Mouse (Mus musculus) midbrain, embryonic 12.5 days (tissue): Measurements from ENCODE around the gene Col2a1. TPM values are rescaled to one million over a fixed set of nuclear protein-coding genes. Genes with fewer than 3 reads are reported as not detected.

Source experiments
- ATAC-seq: fragments of 200-750 bp; cut with Nextera tagmentation; 2 replicates; pipeline ENCODE4 v1.8.0; 2017; ENCODE audit warnings: low read depth, moderate TSS enrichment, moderate library complexity; ENCODE audit not compliant: low FRiP score
- H3K27ac ChIP-seq: fragments of 300-500 bp; sonication (generic); replicated peaks from 2 replicates; pipeline ENCODE4 v1.5.1; 2016; ENCODE audit warnings: mild to moderate bottlenecking
- H3K27me3 ChIP-seq: fragments of 300-500 bp; sonication (generic); 2 replicates; pipeline ENCODE4 v1.6.1; 2016; ENCODE audit warnings: mild to moderate bottlenecking
- H3K36me3 ChIP-seq: fragments of 300-500 bp; sonication (generic); 2 replicates; pipeline ENCODE4 v1.6.1; 2016
- H3K4me1 ChIP-seq: fragments of 300-500 bp; sonication (generic); 2 replicates; pipeline ENCODE4 v1.6.1; 2016
- H3K4me2 ChIP-seq: fragments of 300-500 bp; sonication (generic); replicated peaks from 2 replicates; pipeline ENCODE4 v1.6.1; 2016; ENCODE audit warnings: mild to moderate bottlenecking, moderate library complexity
- H3K4me3 ChIP-seq: fragments of 300-500 bp; sonication (generic); 2 replicates; pipeline ENCODE4 v1.5.1; 2016; ENCODE audit warnings: mild to moderate bottlenecking
- H3K9ac ChIP-seq: fragments of 300-500 bp; sonication (generic); replicated peaks from 2 replicates; pipeline ENCODE4 v1.6.1; 2016; ENCODE audit warnings: mild to moderate bottlenecking, moderate library complexity
- H3K9me3 ChIP-seq: fragments of 300-500 bp; sonication (generic); 2 replicates; pipeline ENCODE4 v1.6.1; 2016; ENCODE audit warnings: mild to moderate bottlenecking
- WGBS: fragments of 180-500 bp; shearing (Covaris S2); methylation state at CpG from one replicate; pipeline ENCODE4 v1.1.7; 2016; 5-methylcytosine and 5-hydroxymethylcytosine counted together
- polyA plus RNA-seq: library from polyadenylated mRNA; unstranded; fragments of >200 nt; fragmentation: Nextera tagmentation; extraction: Ambion mirVana; gene quantifications from 2 replicates; pipeline ENCODE4 v1.2.1, GENCODE M21; 2016

The Col2a1 gene
- polyA plus RNA-seq, 1 experiment from 2014 or later = 194 TPM

DNA sequence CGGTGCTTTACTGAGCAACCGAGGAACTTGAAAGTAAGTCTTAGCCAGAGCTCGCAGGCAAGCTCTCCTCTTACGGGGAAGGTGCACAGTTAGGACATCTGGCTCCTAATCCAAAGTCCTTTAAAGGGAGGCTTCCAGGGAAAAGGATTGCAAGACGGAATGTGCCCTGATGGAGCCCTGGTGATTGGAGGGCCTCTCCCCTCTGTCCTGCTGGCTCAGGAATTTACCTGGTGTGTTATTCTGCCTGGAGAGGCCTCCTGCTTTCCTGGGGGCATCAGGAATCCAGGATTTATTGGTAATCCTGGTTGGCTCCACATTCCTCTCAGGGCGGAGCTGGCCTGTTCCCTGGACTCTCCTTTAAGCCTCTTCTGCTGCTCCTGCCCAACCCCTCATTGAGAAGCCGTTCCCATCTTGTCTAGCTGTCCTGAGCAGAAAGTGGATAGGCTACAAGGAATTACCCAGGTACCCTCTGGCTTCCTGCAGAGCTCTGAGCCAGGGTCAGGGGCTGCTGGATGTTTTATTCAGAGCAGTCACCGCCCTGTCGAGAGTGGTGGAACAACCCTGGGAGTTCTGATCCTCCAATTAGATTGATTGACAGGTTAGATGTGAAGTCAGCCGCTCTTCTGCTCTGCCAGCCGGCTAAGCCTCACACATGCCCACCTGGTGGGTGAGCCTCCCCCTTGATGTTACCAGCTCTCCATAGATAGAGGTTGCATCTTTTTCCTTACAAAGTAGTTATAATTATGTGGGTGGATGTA, 31.1 kb downstream of the Col2a1 start:
- H3K4me2 ChIP-seq = no peak overlapping the region
- no peak overlapping the region for H3K9ac ChIP-seq
- H3K36me3 ChIP-seq = peaks cover 32% of the 10 kb centered on the region
- no peak for ATAC-seq
- WGBS = 21% methylated on average over 11 of the region's 11 CpGs
- 0 out of 2 replicates have a peak overlapping the region, but pooled peaks have one; percentile 15 for H3K27ac ChIP-seq
- H3K4me3 ChIP-seq = no peak overlapping the region
- H3K4me1 ChIP-seq = peaks cover 13% of the 10 kb centered on the region
- H3K27me3 ChIP-seq = no peaks in the 10 kb centered on the region
- H3K9me3 ChIP-seq = no peaks in the 10 kb centered on the region

DNA sequence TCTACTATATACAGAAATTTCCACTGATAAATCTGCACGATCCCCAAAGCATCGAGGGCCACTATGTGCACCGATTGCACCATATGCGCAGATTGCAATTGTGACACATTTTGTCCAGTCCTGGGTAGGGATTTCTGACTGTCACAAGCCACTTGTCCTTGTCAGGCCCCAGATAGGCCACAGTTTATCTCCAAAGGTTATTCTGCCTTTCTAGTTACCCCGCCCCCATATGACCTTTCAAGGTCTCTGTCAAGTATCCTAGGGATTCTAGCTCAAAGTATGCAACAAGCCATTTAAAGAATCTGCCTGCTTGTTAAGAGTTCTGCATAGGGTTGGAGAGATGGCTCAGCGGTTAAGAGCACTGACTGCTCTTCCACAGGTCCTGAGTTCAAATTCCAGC, 31.9 kb downstream of the Col2a1 start:
- H3K4me1 ChIP-seq = peaks cover 13% of the 10 kb centered on the region
- no peak overlapping the region for H3K4me3 ChIP-seq
- H3K27ac ChIP-seq = no peak overlapping the region
- WGBS = 90% methylated on average over 6 of the region's 6 CpGs
- no peak overlapping the region for H3K9ac ChIP-seq
- ATAC-seq = no peak
- peaks cover 24% of the 10 kb centered on the region for H3K36me3 ChIP-seq
- no peaks in the 10 kb centered on the region for H3K27me3 ChIP-seq
- H3K9me3 ChIP-seq = no peaks in the 10 kb centered on the region
- H3K4me2 ChIP-seq = no peak overlapping the region

DNA sequence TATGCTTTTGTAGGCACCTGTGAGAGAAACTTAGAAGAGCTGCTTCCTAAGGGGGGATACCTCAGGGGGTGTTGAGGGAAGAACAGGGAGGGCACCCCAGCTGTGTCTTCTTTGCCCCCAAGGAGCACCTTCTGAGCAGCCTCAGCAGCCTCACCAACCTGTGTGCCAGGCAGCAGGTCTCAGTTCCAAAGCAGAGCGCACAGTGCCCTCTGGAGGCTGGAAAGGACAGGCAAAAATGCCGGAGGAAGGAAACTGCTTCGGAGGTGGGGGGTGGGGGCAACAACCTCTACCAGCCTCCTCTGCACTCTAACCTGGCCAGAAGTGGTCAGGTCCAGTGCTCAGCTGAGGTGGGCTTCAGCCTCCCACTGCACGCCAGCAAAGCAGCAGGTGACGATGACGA, 34.2 kb downstream of the Col2a1 start:
- 34% methylated on average over 6 of the region's 6 CpGs for WGBS
- no peak overlapping the region for H3K27ac ChIP-seq

DNA sequence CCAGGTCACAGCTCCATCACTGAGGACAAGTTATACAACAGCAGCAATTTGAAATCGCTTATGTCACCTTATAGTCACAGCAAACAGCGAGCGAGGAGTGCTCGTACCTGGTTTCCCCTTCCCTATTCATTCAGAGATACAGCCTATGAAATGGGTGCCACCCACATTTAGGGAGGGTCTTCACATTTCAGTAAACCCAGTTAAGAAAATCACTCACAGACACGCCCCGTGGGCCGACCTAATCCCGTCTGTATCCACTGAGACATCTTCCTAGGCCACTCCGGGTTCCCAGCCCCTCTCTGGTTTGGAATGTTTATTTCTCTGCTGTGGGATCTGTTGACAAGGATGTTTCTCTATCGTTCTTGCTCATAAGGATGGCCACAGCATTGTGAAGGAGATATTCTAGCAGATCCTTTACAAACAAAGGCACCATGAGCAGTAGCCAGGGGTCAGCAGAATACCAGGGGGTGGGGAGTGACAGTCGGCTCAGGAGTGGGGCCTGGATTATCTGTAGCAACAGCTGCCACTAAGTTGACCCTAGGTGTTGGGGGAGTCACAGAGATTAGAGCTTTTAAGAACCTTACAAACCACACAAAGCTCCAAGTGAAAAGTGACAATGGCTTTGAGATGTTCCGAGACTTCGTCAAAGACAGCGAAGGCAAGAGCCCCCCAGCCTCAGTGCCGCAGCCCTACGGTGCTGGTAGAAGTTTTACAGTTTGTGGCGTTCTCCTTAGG, 39.0 kb downstream of the Col2a1 start:
- 30% methylated on average over 17 of the region's 17 CpGs for WGBS
- peak overlapping the region; percentile 60; the same call in 1 of the 2 replicates for H3K4me3 ChIP-seq
- peak overlapping the region; percentile 71 for H3K9ac ChIP-seq

More for the DNA sequence above, 34.2 kb downstream of the Col2a1 start:
- Histone ChIP-seq H3K27me3 (no peaks in the 10 kb centered on the region), H3K9ac (0 out of 2 replicates have a peak overlapping the region, but pooled peaks have one; percentile 11), H3K4me3 (no peak overlapping the region), H3K4me2 (no peak overlapping the region), H3K36me3 (peaks cover 3% of the 10 kb centered on the region; the same call in 1 of the 2 replicates), H3K9me3 (no peaks in the 10 kb centered on the region), H3K4me1 (peaks cover 22% of the 10 kb centered on the region)
- no peak for ATAC-seq

DNA sequence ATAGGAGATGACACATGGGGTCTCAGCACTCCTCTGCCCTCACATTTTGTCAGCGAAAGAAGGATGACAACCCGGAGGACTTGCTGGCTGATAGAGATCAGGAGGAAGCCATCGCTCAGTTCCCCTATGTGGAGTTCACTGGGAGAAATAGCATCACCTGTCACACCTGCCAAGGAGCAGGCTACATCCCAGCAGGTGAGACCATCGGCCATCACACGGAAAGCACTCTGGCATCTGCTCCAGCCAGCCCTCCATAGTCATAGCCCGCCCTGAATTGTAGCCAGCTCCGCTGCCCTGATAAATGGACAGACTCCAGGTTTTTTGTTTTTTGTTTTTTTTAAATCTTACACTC, 39.7 kb downstream of the Col2a1 start:
- Histone ChIP-seq H3K4me3 (peak overlapping the region; percentile 60), H3K4me1 (peaks cover 18% of the 10 kb centered on the region), H3K9me3 (no peaks in the 10 kb centered on the region), H3K27ac (peak overlapping the region; percentile 87), H3K9ac (peak overlapping the region; percentile 71), H3K27me3 (no peaks in the 10 kb centered on the region), H3K4me2 (peak overlapping the region; percentile 78), H3K36me3 (no peaks in the 10 kb centered on the region)
- no peak for ATAC-seq
- 14% methylated on average over 7 of the region's 7 CpGs for WGBS

More for the DNA sequence above, 39.0 kb downstream of the Col2a1 start:
- ATAC-seq = no peak
- peaks cover 22% of the 10 kb centered on the region for H3K4me1 ChIP-seq
- no peak overlapping the region for H3K27ac ChIP-seq
- H3K4me2 ChIP-seq = peak overlapping the region; percentile 78
- H3K9me3 ChIP-seq = no peaks in the 10 kb centered on the region
- H3K27me3 ChIP-seq = no peaks in the 10 kb centered on the region
- no peaks in the 10 kb centered on the region for H3K36me3 ChIP-seq

DNA sequence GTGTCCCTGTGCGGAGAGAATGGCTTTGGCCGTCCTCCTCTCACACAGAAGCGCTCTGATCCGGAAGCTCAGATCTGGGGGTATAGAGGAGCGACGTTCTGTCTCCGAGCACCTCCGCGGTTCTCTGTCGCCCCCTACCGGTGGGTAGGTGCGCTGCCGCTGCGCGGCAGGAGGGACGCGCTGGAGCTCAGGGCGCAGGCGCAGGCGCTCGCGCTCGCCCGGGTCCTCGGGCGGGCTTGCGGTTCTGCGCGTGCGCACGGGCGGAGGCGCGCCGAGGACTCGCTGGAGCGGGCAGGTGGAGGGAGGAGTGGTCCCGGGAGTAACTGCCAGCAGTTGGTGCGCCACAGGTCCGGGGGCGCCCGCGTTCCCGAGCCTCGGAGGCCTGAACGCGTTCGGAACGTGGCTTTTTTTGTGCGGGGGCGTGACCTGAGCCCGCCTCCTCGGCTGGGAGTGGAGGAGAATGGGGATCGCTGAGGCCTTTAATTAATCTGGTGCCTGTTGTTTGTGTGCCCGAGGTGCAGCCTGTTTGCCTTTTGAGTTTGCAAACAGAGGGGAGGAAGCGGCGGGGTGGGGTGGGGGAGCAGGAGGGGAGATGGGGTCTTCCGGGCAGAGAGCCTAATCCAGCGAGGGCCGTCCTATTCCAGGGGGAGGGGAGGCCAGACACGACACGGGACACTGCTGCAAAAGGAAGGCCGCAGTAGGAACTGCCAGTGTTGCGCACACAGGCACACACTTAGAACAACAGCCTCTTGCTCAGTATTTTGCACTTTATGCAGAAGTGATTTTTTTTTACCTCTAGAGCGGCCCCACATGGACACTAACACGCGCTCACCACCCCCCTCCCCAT, 40.3 kb downstream of the Col2a1 start, which contains the start of gene Tmem106c:
Gene Tmem106c (plus strand): TSS at position 212 of the 847 bp plus-strand sequence.
- Histone ChIP-seq H3K9ac (peak within 1 kb of the TSS; percentile 71), H3K9me3 (no peaks in the 10 kb centered on the region), H3K36me3 (no peaks in the 10 kb centered on the region), H3K27me3 (no peaks in the 10 kb centered on the region), H3K27ac (peak within 1 kb of the TSS; percentile 87), H3K4me3 (peak within 1 kb of the TSS; percentile 60), H3K4me2 (peak within 1 kb of the TSS; percentile 78), H3K4me1 (peaks cover 18% of the 10 kb centered on the region)
- under 1% methylated on average over 67 of the region's 67 CpGs for WGBS
- peak; percentile 93 for ATAC-seq

DNA sequence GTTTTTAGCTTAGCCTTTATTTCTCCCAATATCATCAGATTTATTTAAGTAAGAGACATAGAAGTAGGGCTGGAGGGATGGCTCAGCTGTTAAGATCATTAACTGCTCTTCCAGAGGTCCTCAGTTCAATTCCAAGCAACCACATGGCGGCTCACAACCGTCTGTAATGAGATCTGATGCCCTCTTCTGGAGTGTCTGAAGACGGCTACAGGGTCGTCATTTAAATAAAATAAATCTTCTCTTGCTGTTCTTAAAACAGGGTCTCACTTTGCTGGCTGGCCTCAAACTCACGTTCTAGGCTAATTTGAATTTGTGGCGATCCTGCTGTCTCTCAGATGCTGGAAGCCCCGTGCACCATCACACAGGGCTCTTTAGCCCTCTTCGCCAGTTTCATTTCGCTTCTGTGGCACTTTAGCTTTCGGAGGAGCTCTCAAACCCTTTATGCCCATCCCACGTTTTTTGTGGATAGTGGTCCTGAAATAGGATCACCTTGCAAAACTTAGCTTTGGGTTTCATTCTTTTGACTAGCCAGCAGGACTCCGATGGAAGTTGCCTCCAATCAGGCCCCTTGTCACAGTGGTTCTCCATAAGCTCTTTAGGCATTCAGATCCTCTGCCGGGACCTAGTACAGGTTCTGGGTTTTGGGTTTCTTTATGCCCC, 41.0 kb downstream of the Col2a1 start:
- 9% methylated on average over 13 of the region's 13 CpGs for WGBS

DNA sequence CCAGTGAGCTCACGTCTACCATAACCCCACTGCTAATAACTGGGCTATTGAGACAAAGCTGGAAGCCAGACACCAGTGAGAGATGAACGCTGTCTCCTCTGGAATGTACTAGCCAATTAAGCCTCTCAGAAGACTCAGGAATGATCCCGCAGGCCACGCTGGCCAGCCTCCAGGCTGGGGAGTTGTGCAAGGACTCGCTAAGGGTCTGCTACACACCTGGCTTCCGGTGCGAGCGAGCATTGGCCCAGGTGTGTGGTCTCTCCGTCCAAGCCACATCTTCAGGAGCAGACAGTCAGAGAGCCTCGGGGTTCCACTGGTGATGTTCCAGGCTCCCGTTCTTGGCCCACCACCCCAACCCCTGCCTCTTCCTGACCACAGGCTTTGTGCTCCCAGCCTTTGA, 48.1 kb downstream of the Col2a1 start:
- ATAC-seq = no peak
- Histone ChIP-seq H3K27ac (no peak overlapping the region), H3K4me2 (no peak overlapping the region), H3K27me3 (peaks cover 23% of the 10 kb centered on the region), H3K9me3 (no peaks in the 10 kb centered on the region), H3K4me1 (peaks cover 17% of the 10 kb centered on the region), H3K36me3 (no peaks in the 10 kb centered on the region), H3K4me3 (no peak overlapping the region), H3K9ac (no peak overlapping the region)
- WGBS = 73% methylated on average over 11 of the region's 11 CpGs

More for the DNA sequence above, 41.0 kb downstream of the Col2a1 start:
- peak overlapping the region; percentile 87 for H3K27ac ChIP-seq
- peak overlapping the region; percentile 78 for H3K4me2 ChIP-seq
- H3K4me3 ChIP-seq = peak overlapping the region; percentile 60
- H3K27me3 ChIP-seq = no peaks in the 10 kb centered on the region
- ATAC-seq = peak; percentile 4
- H3K4me1 ChIP-seq = peaks cover 18% of the 10 kb centered on the region
- H3K9ac ChIP-seq = peak overlapping the region; percentile 53
- H3K9me3 ChIP-seq = no peaks in the 10 kb centered on the region
- H3K36me3 ChIP-seq = no peaks in the 10 kb centered on the region

DNA sequence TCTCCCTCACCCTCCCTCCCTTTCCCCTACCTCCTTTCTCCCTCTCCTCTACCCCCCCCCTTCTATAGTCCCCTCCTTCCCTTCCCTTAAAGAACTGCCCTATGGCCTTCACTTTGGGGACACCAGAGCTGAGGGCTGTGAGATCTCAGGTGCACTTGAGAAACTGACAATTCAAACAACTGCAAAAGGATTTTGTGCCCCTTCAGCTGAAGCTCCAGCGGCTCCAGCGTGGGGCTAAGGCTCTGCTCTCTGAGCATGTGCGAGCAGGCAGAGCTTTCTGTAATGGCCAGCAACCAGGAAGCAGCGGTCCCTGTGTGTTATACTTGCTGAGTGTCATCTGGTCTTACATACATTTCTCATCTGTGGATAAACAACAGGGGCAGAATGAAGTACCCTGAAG, 48.8 kb downstream of the Col2a1 start:
- no peak overlapping the region for H3K9ac ChIP-seq
- 13% methylated on average over 4 of the region's 4 CpGs for WGBS
- H3K4me1 ChIP-seq = peaks cover 17% of the 10 kb centered on the region
- no peak overlapping the region for H3K27ac ChIP-seq
- peaks cover 25% of the 10 kb centered on the region for H3K27me3 ChIP-seq
- no peak overlapping the region for H3K4me3 ChIP-seq
- H3K36me3 ChIP-seq = no peaks in the 10 kb centered on the region
- H3K4me2 ChIP-seq = no peak overlapping the region
- ATAC-seq = no peak
- H3K9me3 ChIP-seq = no peaks in the 10 kb centered on the region

DNA sequence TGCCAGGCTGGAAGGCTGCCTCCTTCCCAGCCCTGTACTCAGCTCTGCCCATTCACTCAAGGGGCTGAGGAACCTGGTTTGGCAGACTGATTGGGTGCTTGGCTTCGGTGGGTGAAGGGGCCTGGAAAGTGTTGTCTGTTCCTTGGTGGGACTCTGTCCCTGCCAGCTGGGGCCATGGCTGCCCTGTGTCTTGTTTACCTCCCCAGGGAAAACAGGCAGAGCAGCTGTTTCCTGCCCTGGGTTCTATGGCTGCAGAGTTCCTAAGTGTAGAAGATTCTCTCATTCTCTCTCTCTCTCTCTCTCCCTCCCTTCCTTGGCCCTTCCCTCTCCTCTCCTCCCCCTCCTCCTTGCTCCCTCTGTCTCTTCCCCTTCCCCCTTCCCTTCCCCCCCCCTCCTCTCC, 49.2 kb downstream of the Col2a1 start:
- Histone ChIP-seq H3K4me2 (no peak overlapping the region), H3K27me3 (peaks cover 25% of the 10 kb centered on the region), H3K36me3 (no peaks in the 10 kb centered on the region), H3K4me1 (peaks cover 17% of the 10 kb centered on the region), H3K27ac (no peak overlapping the region), H3K9me3 (no peaks in the 10 kb centered on the region), H3K9ac (no peak overlapping the region), H3K4me3 (no peak overlapping the region)
- ATAC-seq = no peak
- WGBS = 71% methylated on average over 1 of the region's 1 CpGs

DNA sequence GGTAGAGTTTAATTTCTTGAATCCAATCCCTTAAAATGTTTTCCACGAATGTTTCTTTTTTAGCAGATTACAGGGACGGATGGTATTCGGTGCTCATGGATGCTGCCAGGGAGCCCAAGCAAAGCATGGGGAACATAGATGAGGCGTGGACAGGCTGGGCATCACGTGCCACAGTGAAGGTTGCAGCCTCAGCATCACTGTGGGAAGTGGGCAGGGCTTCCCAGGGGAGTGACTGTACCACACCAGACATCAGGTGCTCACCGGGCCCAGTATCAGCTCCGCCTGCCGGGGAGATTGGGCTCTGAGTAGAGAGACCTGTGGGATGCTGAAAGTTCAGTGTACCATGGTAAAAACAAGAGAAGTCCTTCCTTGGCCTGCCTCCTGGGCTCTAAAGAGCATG, 49.8 kb downstream of the Col2a1 start:
- Histone ChIP-seq H3K9ac (no peak overlapping the region), H3K4me3 (no peak overlapping the region), H3K4me2 (no peak overlapping the region), H3K36me3 (no peaks in the 10 kb centered on the region), H3K4me1 (peaks cover 17% of the 10 kb centered on the region), H3K9me3 (no peaks in the 10 kb centered on the region), H3K27ac (no peak overlapping the region), H3K27me3 (peaks cover 25% of the 10 kb centered on the region)
- WGBS = 83% methylated on average over 8 of the region's 8 CpGs
- no peak for ATAC-seq
